Mouse (Mus musculus): ENCODE data around the gene Rpusd1.

DNA sequence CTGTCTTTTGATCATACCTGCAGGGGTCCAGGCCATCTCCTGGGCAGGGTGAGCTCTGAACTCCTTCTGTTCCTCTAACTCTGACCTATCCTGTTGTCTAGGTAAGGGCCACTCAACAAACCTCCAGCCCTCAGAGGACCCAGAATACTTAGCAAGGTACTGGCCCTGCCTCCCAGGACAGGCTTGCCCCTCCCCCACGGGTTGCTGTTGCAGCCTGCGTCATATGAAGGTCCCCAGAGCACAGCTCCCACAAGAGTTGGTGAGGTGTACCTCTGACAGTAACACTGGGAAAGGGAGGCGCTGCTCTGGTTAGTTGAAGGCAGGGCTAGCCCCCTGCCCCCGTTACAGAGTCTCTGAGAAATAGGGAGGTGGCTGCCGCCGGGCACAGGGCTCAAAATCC lies 11.3 kb upstream of the Rpusd1 start:
- no peak for TF ChIP-seq CTCF (IDR thresholded peaks at IDR 0.05; ENCODE audit: control insufficient read depth, insufficient read depth, insufficient read length)
- TF ChIP-seq CEBPB (IDR thresholded peaks at IDR 0.05; ENCODE audit: low read depth), result no peak

Data from C2C12 (cell line).